9 mouse cellular contexts compared by ENCODE assay signal in the genomic region with DNA sequence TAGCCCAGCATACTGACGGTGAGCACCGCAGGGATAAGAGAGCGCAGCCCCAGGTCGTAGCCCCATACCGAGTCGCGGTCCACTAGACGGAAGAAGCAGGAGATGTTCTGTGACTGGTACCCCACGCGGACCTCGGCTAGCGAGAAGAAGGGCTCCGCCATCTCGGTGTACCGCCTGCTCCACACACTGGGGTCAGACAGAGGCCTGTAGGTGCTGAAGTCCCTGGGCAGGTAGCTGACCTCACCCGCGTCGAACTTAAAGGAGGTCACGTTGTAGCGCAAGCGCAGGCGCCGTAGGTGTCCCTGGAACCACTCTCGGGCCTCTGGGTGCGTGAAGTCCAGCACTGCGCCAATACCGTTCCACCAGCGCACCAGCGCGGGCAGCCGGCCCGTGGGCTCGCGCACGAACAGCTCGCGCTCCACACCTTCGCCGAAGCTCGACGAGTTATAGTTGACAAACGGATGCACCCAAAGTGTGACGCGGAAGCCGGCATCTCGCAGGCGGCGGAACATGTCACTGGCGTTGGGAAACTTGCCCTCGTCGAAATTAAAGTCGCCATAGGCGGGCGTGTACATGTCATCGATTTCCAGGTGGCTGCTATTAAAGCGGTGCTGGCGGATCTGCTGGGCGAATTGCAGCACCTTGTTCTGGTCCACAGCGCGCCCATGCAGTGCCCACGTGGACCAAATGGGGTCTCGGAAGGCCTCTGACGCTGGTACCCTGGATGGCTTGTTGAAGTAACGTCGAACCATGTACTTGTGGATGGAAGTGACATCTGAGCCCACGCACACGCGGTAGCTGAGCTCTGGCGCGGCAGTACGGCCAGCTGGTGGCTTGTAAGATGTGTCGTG. TPM values are rescaled to one million over a fixed set of nuclear protein-coding genes. Genes with fewer than 3 reads are reported as not detected.
DNase-seq lines count a peak whose midpoint lies in the region; ATAC-seq and TF ChIP-seq lines count a peak whose summit lies in the region.
"Had no signal": no experiment of that assay in that cellular context is flagged by ENCODE, and none has a peak within 500 bp of the region (broad histone marks: within the 10 kb centered on the region; RNA-seq: fewer than 3 reads in every experiment).

No protein-coding gene starts in this region.

- no peak for TF ChIP-seq EP300 in liver, embryonic 14.5 days (IDR thresholded peaks at IDR 0.05; ENCODE audit: low read depth)

- 13% methylated on average over 72 of the region's 72 CpGs for WGBS in forebrain, embryonic 15.5 days
- 7% methylated on average over 72 of the region's 72 CpGs for WGBS in liver, embryonic 14.5 days (ENCODE audit: insufficient replicate concordance)

- no peak for ATAC-seq in forebrain, embryonic 15.5 days (replicated peaks)
- ATAC-seq in liver, embryonic 14.5 days (ENCODE audit: insufficient read depth): no peak
- no peak for ATAC-seq in CD4-positive, CD25-positive, alpha-beta regulatory T cell, adult 4 months
- no peak for ATAC-seq in inflammation-experienced regulatory T-cells, adult 6 months

- H3K9me3 ChIP-seq in E14TG2a.4 (ENCODE audit: low read length): no peaks in the 10 kb centered on the region
- no peaks in the 10 kb centered on the region for H3K9me3 ChIP-seq in forebrain, embryonic 15.5 days
- H3K9me3 ChIP-seq in liver, embryonic 14.5 days (ENCODE audit: control insufficient read depth, low read length): no peaks in the 10 kb centered on the region

- no peak for TF ChIP-seq CTCF in E14TG2a.4 (conservative IDR thresholded peaks at IDR 0.05; ENCODE audit: low read length)
- TF ChIP-seq CTCF in liver, embryonic 14.5 days (IDR thresholded peaks at IDR 0.05; ENCODE audit: low read depth): no peak

- peak overlapping the region; percentile 35; the same call in 1 of the 2 replicates for H3K9ac ChIP-seq in forebrain, embryonic 15.5 days (replicated peaks)
- no peak overlapping the region for H3K9ac ChIP-seq in liver, embryonic 14.5 days (replicated peaks)

- peak overlapping the region; percentile 71 for H3K4me3 ChIP-seq in E14TG2a.4 (replicated peaks; ENCODE audit: low read length)
- H3K4me3 ChIP-seq in forebrain, embryonic 15.5 days: peak overlapping the region; percentile 35
- H3K4me3 ChIP-seq in liver, embryonic 14.5 days (ENCODE audit: insufficient read depth in 1 of 2, low read depth in 2 of 2, low read length in 2 of 2): no peak overlapping the region

- peaks cover 24% of the 10 kb centered on the region for H3K36me3 ChIP-seq in E14TG2a.4 (ENCODE audit: insufficient read depth, low read length)
- H3K36me3 ChIP-seq in forebrain, embryonic 15.5 days: no peaks in the 10 kb centered on the region
- no peaks in the 10 kb centered on the region for H3K36me3 ChIP-seq in liver, embryonic 14.5 days (replicated peaks; ENCODE audit: control insufficient read depth, insufficient read depth, low read depth)

- peaks cover 54% of the 10 kb centered on the region for H3K4me1 ChIP-seq in E14TG2a.4 (replicated peaks; ENCODE audit: low read depth, low read length)
- peaks cover 46% of the 10 kb centered on the region for H3K4me1 ChIP-seq in forebrain, embryonic 15.5 days
- H3K4me1 ChIP-seq in liver, embryonic 14.5 days (replicated peaks; ENCODE audit: control insufficient read depth in 2 of 2, insufficient read depth in 2 of 2, low read length in 1 of 2): peaks cover 0 to 13% of the 10 kb centered on the region in 2 experiments; a peak in 3 of 4 replicates

- peak; percentile 17 for DNase-seq in embryo, embryonic 10 days (ENCODE audit: low spot score)
- no peak for DNase-seq in embryo, embryonic 9.5 days (ENCODE audit: extremely low spot score)
- no peak for DNase-seq in liver, embryonic 14.5 days (ENCODE audit: low read depth in 3 of 3, low spot score in 3 of 3)
- DNase-seq in adrenal gland, postnatal 14 days: no peak

- peaks cover 90% of the 10 kb centered on the region for H3K27me3 ChIP-seq in E14TG2a.4 (ENCODE audit: insufficient read depth, low read length)
- peaks cover 53% of the 10 kb centered on the region for H3K27me3 ChIP-seq in forebrain, embryonic 15.5 days
- H3K27me3 ChIP-seq in liver, embryonic 14.5 days (ENCODE audit: control insufficient read depth, insufficient read depth, low read length): peaks cover 64% of the 10 kb centered on the region

- H3K4me2 ChIP-seq in forebrain, embryonic 15.5 days (replicated peaks): peak overlapping the region; percentile 62
- peak overlapping the region; percentile 23 for H3K4me2 ChIP-seq in liver, embryonic 14.5 days (ENCODE audit: low read depth)

- H3K27ac ChIP-seq in forebrain, embryonic 15.5 days (replicated peaks): no peak overlapping the region
- H3K27ac ChIP-seq in liver, embryonic 14.5 days: no peak overlapping the region

RNA-seq across cellular contexts. Expression of a gene that starts 4.7 kb away (rescaled TPM):
- polyA plus RNA-seq in forebrain, embryonic 15.5 days (2015; fragmentation: Nextera tagmentation; extraction: Ambion mirVana): 2.8 and 3.1 TPM in 2 replicates
- 0.39 and 0.44 TPM in 2 replicates for polyA plus RNA-seq in liver, embryonic 14.5 days (2012; rRNA removed)
- 0.33 and 0.62 TPM in 2 replicates for polyA plus RNA-seq in liver, embryonic 14.5 days (2014; fragmentation: Nextera tagmentation; extraction: Ambion mirVana)
- polyA plus RNA-seq in CD4-positive, CD25-positive, alpha-beta regulatory T cell, adult 4 months (2017; shearing (Covaris generic)): not detected
- not detected for polyA plus RNA-seq in inflammation-experienced regulatory T-cells, adult 6 months (2017; shearing (Covaris generic))
- total RNA-seq in adrenal gland, postnatal 14 days (2021): 8.9 and 10.7 TPM in 2 replicates

RNA-seq across cellular contexts. Expression of a gene that starts 18.9 kb away (rescaled TPM):
- polyA plus RNA-seq in forebrain, embryonic 15.5 days (2015; fragmentation: Nextera tagmentation; extraction: Ambion mirVana): 9.4 and 15.7 TPM in 2 replicates
- not detected in 2 replicates for polyA plus RNA-seq in liver, embryonic 14.5 days (2012; rRNA removed)
- polyA plus RNA-seq in liver, embryonic 14.5 days (2014; fragmentation: Nextera tagmentation; extraction: Ambion mirVana): not detected in 2 replicates
- polyA plus RNA-seq in CD4-positive, CD25-positive, alpha-beta regulatory T cell, adult 4 months (2017; shearing (Covaris generic)): not detected
- not detected for polyA plus RNA-seq in inflammation-experienced regulatory T-cells, adult 6 months (2017; shearing (Covaris generic))
- 0.41 and 0.94 TPM in 2 replicates for total RNA-seq in adrenal gland, postnatal 14 days (2021)
- total RNA-seq: hematopoietic stem cell, adult 5-6 weeks had no signal

RNA-seq across cellular contexts. Expression of a gene that starts 33.3 kb away (rescaled TPM):
- polyA plus RNA-seq in forebrain, embryonic 15.5 days (2015; fragmentation: Nextera tagmentation; extraction: Ambion mirVana): 66.8 and 69.5 TPM in 2 replicates
- 7.6 and 13.3 TPM in 2 replicates for polyA plus RNA-seq in liver, embryonic 14.5 days (2012; rRNA removed)
- 22.4 and 22.5 TPM in 2 replicates for polyA plus RNA-seq in liver, embryonic 14.5 days (2014; fragmentation: Nextera tagmentation; extraction: Ambion mirVana)
- polyA plus RNA-seq in CD4-positive, CD25-positive, alpha-beta regulatory T cell, adult 4 months (2017; shearing (Covaris generic)): 10 to 100 TPM; 16.7 to 21.5 TPM
- 10 to 100 TPM; 15.3 to 22.1 (median 17.8) TPM for polyA plus RNA-seq in inflammation-experienced regulatory T-cells, adult 6 months (2017; shearing (Covaris generic))
- total RNA-seq in adrenal gland, postnatal 14 days (2021): 27.6 and 27.9 TPM in 2 replicates

RNA-seq across cellular contexts. Expression of a gene that starts 33.5 kb away (rescaled TPM):
- 5.1 and 5.5 TPM in 2 replicates for polyA plus RNA-seq in forebrain, embryonic 15.5 days (2015; fragmentation: Nextera tagmentation; extraction: Ambion mirVana)
- polyA plus RNA-seq in liver, embryonic 14.5 days (2012; rRNA removed): 3.4 and 4.2 TPM in 2 replicates
- 4.0 and 4.2 TPM in 2 replicates for polyA plus RNA-seq in liver, embryonic 14.5 days (2014; fragmentation: Nextera tagmentation; extraction: Ambion mirVana)
- 1 to 10 TPM; 1.6 to 1.7 TPM for polyA plus RNA-seq in CD4-positive, CD25-positive, alpha-beta regulatory T cell, adult 4 months (2017; shearing (Covaris generic))
- polyA plus RNA-seq in inflammation-experienced regulatory T-cells, adult 6 months (2017; shearing (Covaris generic)): 1 to 10 TPM; 1.2 to 4.7 (median 1.5) TPM
- total RNA-seq in adrenal gland, postnatal 14 days (2021): 2.0 and 2.4 TPM in 2 replicates

Comparison
In these comparisons a context has a peak if more than half of its experiments do, and no peak if none do; other contexts are left out.
1. H3K4me3 ChIP-seq: peak in E14TG2a.4 (single experiment) and forebrain, embryonic 15.5 days (single experiment); none in liver, embryonic 14.5 days (0 of 2).
2. RNA of a gene that starts 18.9 kb away (polyA plus RNA-seq): 9.4 to 15.7 TPM in forebrain, embryonic 15.5 days; not detected in liver, embryonic 14.5 days, not detected in CD4-positive, CD25-positive, alpha-beta regulatory T cell, adult 4 months and not detected in inflammation-experienced regulatory T-cells, adult 6 months; every median in the first group is over 10 times any median in the second.